Mouse (Mus musculus) lung, postnatal 0 days (tissue): ENCODE data around the gene Figla. TPM values are rescaled to one million over a fixed set of nuclear protein-coding genes. Genes with fewer than 3 reads are reported as not detected.

ENCODE experiments used
- ATAC-seq: fragments of 200-750 bp; cut with Nextera tagmentation; 2 replicates; pipeline ENCODE4 v1.8.0; 2017; ENCODE audit warnings: moderate library complexity
- DNase-seq: peaks from one replicate; pipeline ENCODE4 v3.0.0-alpha.2; 2016; ENCODE audit warnings: low spot score
- H3K27ac ChIP-seq: fragments of 300-500 bp; sonication (generic); 2 replicates; pipeline ENCODE4 v1.5.1; 2014; ENCODE audit warnings: antibody characterized with exemption, mild to moderate bottlenecking, low read length, mixed read lengths
- H3K27me3 ChIP-seq: fragments of 300-500 bp; sonication (generic); replicated peaks from 2 replicates; pipeline ENCODE4 v1.6.1; 2014; ENCODE audit warnings: low read length, mixed read lengths; ENCODE audit not compliant: insufficient read depth
- H3K36me3 ChIP-seq: fragments of 300-500 bp; sonication (generic); 2 replicates; pipeline ENCODE4 v1.6.1; 2014; ENCODE audit warnings: low read length, mixed read lengths; ENCODE audit not compliant: insufficient read depth
- H3K4me1 ChIP-seq: fragments of 300-500 bp; sonication (generic); 2 replicates; pipeline ENCODE4 v1.6.1; 2014; ENCODE audit warnings: antibody characterized with exemption, low read depth, low read length, mixed read lengths; ENCODE audit not compliant: insufficient read depth
- H3K4me2 ChIP-seq: fragments of 300-500 bp; sonication (generic); replicated peaks from 2 replicates; pipeline ENCODE4 v1.6.1; 2014; ENCODE audit warnings: low read depth, mild to moderate bottlenecking, low read length, moderate library complexity, mixed read lengths
- H3K4me3 ChIP-seq: fragments of 300-500 bp; sonication (generic); 2 replicates; pipeline ENCODE4 v1.5.1; 2014; ENCODE audit warnings: low read depth, low read length
- H3K9ac ChIP-seq: fragments of 300-500 bp; sonication (generic); replicated peaks from 2 replicates; pipeline ENCODE4 v1.6.1; 2014; ENCODE audit warnings: low read depth, mild to moderate bottlenecking
- H3K9me3 ChIP-seq: fragments of 300-500 bp; sonication (generic); 2 replicates; pipeline ENCODE4 v1.6.1; 2016; ENCODE audit warnings: low read length, mixed read lengths
- CTCF ChIP-seq: IDR thresholded peaks from 2 replicates; pipeline ENCODE4 v1.5.1; 2016; ENCODE audit warnings: antibody characterized with exemption, mild to moderate bottlenecking
- EP300 ChIP-seq: IDR thresholded peaks from 2 replicates; pipeline ENCODE4 v1.6.1; 2016; ENCODE audit warnings: antibody characterized with exemption, mild to moderate bottlenecking, control low read depth
- WGBS: fragments of 180-500 bp; shearing (Covaris S2); extraction: QIAGEN DNeasy Blood & Tissue Kit; methylation state at CpG from one replicate; pipeline ENCODE4 v1.1.7; 2014; 5-methylcytosine and 5-hydroxymethylcytosine counted together
- polyA plus RNA-seq: library from polyadenylated mRNA; unstranded; fragments of >200 nt; fragmentation: Nextera tagmentation; extraction: Ambion mirVana; gene quantifications from 2 replicates; pipeline ENCODE4 v1.2.1, GENCODE M21; 2015

Gene Figla
- polyA plus RNA-seq, 1 experiment from 2014 or later = not detected

DNA sequence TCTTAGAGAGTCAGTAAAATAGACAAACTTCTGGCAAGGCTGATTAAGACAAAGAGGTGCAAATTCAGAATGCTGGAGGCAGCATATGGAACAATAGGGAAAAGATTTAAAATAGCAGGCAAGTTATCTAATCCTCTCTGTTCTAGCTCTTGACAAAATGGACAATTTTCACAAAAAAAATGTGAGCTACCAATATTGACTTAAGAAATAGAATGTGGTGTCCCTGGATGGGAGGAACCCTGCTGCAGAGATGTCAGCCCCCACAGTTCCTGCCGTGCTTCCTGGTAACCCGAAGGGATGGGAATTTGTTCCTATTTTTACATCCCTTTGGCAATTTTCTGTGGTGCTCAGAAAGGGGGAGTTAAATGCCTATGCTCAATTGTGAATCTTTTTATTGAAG is 22.9 kb downstream of the Figla start:
- WGBS = 31% methylated on average over 2 of the region's 2 CpGs
- Histone ChIP-seq H3K4me2 (no peak overlapping the region), H3K9me3 (no peaks in the 10 kb centered on the region), H3K27ac (no peak overlapping the region), H3K27me3 (no peaks in the 10 kb centered on the region), H3K4me3 (no peak overlapping the region), H3K9ac (no peak overlapping the region), H3K36me3 (no peaks in the 10 kb centered on the region), H3K4me1 (no peaks in the 10 kb centered on the region)
- ATAC-seq (no peak), DNase-seq (no peak)
- TF ChIP-seq CTCF (no peak), EP300 (no peak)

DNA sequence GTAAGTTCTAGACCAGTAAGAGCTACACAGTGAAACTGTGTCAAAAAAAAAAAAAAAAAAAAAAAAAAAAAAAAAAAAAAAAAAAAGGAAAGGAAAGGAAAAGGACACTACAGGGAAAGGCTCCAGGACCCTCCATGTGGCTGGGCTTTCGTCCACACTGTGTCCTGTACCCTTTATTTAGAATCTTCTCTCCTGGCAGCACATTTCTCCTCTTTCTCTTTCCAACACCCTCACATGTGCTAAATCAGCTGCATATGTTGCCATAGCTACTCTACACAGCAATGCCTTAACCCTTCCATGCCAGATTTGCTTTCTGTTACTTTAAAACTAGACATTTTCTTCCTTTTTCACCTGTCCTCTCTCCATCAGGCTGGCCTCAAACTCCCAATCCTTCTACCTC is 24.2 kb downstream of the Figla start:
- Histone ChIP-seq H3K27me3 (no peaks in the 10 kb centered on the region), H3K4me3 (no peak overlapping the region), H3K27ac (no peak overlapping the region), H3K4me2 (no peak overlapping the region), H3K9me3 (no peaks in the 10 kb centered on the region), H3K36me3 (no peaks in the 10 kb centered on the region), H3K9ac (no peak overlapping the region), H3K4me1 (no peaks in the 10 kb centered on the region)
- no peak for ATAC-seq
- 50% methylated on average over 1 of the region's 1 CpGs for WGBS
- no peak for DNase-seq
- TF ChIP-seq EP300 (no peak), CTCF (no peak)

DNA sequence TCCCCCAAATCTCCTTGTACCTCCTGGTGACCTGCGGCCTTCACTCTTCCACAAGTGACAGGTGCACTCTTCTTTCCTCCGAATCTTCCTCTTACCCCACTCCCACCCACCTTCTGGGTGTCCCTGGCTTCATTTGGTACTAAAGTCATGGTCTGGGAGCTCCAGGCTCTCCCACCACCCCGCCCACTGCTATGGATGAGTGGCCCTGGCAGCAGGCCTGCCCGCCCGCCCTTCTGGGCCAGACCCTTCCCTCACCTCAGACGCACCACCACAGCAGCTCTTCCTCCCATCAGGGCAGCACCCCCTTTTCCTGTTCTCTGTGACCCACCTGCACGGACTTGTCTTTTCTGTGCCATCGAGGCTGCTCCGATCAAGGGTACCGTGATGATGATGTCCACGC is 31.5 kb downstream of the Figla start:
- DNase-seq (no peak), ATAC-seq (no peak)
- WGBS = 87% methylated on average over 11 of the region's 11 CpGs
- no peak overlapping the region for H3K27ac ChIP-seq
- H3K4me2 ChIP-seq = no peak overlapping the region
- TF ChIP-seq EP300 = no peak
- TF ChIP-seq CTCF = no peak
- no peaks in the 10 kb centered on the region for H3K4me1 ChIP-seq
- H3K4me3 ChIP-seq = no peak overlapping the region
- H3K36me3 ChIP-seq = no peaks in the 10 kb centered on the region
- H3K27me3 ChIP-seq = no peaks in the 10 kb centered on the region
- H3K9ac ChIP-seq = no peak overlapping the region
- H3K9me3 ChIP-seq = no peaks in the 10 kb centered on the region

DNA sequence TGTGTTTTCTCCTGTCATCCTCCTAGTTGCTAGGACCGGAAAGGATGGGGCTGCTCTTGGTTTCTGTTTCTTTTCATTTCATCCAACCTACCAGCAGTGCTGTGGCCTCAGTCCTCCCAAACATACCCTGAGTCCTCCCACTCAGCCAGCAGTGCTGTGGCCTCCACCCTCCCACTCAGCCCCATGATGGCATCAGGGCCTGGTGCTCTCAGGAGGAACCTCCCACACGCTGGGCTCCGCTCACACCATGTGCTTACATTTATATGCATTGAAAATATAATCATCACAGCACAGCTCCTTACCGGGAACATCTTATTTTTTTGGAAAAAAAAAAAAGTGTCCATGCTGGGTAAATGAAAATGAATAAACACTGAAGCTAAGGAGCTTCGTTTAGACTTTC is 32.5 kb downstream of the Figla start:
- WGBS = 73% methylated on average over 5 of the region's 5 CpGs
- Histone ChIP-seq H3K4me1 (no peaks in the 10 kb centered on the region), H3K9me3 (no peaks in the 10 kb centered on the region), H3K9ac (no peak overlapping the region), H3K4me2 (no peak overlapping the region), H3K36me3 (no peaks in the 10 kb centered on the region), H3K27me3 (no peaks in the 10 kb centered on the region), H3K4me3 (no peak overlapping the region), H3K27ac (no peak overlapping the region)
- no peak for DNase-seq
- no peak for TF ChIP-seq EP300
- no peak for TF ChIP-seq CTCF
- no peak for ATAC-seq

DNA sequence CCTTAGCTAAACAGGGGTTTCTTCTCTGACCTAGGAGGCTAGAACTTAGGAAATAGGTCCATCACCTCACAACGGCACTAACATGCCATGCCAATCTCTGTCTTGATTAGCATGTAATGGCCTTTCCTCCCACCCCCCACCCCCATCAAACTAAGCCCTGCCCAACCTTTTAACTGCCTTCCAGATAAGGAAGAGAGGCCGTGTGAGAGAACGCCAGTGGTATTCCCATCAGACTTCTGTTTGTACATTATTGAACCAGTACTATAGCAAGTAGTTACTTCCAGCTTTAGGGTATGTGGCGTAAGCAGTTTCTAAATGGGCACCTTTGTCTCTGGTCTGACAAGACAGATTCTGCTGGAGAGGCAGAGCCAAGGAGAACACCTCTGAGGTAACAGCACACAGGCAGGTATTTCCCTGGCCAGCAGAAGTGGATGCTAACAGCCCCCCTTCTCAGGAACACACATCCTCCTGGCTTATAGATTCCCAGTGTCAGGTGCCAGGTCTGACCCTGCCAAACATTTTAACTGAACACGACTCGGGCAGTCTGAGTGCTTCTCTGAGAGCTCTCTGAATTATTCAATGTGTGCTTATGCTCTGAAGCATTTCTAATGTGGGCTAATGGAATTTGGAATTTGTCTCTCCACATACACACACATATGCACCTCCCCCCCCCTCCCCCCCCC is 34.8 kb downstream of the Figla start:
- no peak overlapping the region for H3K27ac ChIP-seq
- DNase-seq (peak; percentile 61), ATAC-seq (peak; percentile 78)
- H3K36me3 ChIP-seq = no peaks in the 10 kb centered on the region
- WGBS = 37% methylated on average over 6 of the region's 6 CpGs
- H3K9ac ChIP-seq = no peak overlapping the region
- H3K4me3 ChIP-seq = no peak overlapping the region
- TF ChIP-seq CTCF = no peak
- no peak for TF ChIP-seq EP300
- H3K4me1 ChIP-seq = no peaks in the 10 kb centered on the region
- H3K4me2 ChIP-seq = no peak overlapping the region
- H3K27me3 ChIP-seq = no peaks in the 10 kb centered on the region
- H3K9me3 ChIP-seq = no peaks in the 10 kb centered on the region

DNA sequence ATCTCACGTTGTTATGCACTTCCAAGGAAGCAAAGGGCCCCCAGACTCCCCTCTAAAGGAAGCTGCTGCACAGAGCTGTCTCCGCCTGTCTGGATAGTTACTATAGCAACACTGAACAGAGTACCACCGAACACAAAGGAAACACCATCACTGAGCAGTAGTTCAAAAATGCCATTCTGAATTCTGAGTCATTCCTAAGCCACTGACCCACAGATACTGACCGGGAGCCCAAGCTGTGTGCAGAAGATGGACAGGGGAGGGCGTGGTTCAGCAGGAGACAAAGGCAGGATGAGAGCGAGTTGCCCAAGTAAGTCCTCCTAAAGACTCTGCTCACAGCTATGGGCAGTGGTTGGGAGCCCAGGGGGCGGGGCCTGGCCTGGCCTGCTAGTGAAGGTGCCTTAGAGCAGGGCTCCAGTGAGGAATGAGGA is 36.1 kb downstream of the Figla start:
- Histone ChIP-seq H3K27ac (no peak overlapping the region), H3K4me3 (no peak overlapping the region), H3K9me3 (no peaks in the 10 kb centered on the region), H3K27me3 (no peaks in the 10 kb centered on the region), H3K36me3 (no peaks in the 10 kb centered on the region), H3K4me2 (no peak overlapping the region), H3K4me1 (no peaks in the 10 kb centered on the region), H3K9ac (no peak overlapping the region)
- ATAC-seq = peak; percentile 41
- WGBS = 22% methylated on average over 7 of the region's 7 CpGs
- TF ChIP-seq CTCF (no peak), EP300 (no peak)
- DNase-seq = peak; percentile 22

DNA sequence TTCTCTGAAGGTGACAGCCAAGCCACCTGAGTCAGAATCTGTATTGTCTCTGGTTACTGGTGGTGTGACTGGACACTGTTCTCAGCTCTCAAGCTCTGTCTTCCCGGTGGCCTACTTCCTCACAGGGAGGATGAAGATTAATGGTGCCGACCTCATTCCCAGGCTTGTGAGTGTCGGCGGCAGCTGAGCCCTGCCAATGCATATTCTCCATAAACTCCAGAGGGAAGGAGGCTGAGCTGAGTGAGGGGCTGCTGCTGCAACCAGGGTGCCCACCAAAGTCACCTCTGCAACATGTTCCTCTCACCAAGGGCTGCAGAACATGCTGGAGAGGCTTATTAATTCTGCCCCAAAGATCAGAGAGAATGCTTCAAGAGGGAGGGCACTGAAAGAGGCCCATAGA is 36.6 kb downstream of the Figla start:
- no peak overlapping the region for H3K4me2 ChIP-seq
- DNase-seq = no peak
- no peak overlapping the region for H3K4me3 ChIP-seq
- 22% methylated on average over 4 of the region's 4 CpGs for WGBS
- no peaks in the 10 kb centered on the region for H3K4me1 ChIP-seq
- no peaks in the 10 kb centered on the region for H3K36me3 ChIP-seq
- TF ChIP-seq EP300 (no peak), CTCF (no peak)
- H3K9ac ChIP-seq = no peak overlapping the region
- no peak overlapping the region for H3K27ac ChIP-seq
- ATAC-seq = no peak
- no peaks in the 10 kb centered on the region for H3K9me3 ChIP-seq
- H3K27me3 ChIP-seq = no peaks in the 10 kb centered on the region
